Mouse (Mus musculus): ENCODE measurements around the gene Zfp683. TPM values are rescaled to one million over a fixed set of nuclear protein-coding genes. Genes with fewer than 3 reads are reported as not detected.

The Zfp683 gene
- polyA plus RNA-seq, 1 experiment from 2014 or later = not detected

DNA sequence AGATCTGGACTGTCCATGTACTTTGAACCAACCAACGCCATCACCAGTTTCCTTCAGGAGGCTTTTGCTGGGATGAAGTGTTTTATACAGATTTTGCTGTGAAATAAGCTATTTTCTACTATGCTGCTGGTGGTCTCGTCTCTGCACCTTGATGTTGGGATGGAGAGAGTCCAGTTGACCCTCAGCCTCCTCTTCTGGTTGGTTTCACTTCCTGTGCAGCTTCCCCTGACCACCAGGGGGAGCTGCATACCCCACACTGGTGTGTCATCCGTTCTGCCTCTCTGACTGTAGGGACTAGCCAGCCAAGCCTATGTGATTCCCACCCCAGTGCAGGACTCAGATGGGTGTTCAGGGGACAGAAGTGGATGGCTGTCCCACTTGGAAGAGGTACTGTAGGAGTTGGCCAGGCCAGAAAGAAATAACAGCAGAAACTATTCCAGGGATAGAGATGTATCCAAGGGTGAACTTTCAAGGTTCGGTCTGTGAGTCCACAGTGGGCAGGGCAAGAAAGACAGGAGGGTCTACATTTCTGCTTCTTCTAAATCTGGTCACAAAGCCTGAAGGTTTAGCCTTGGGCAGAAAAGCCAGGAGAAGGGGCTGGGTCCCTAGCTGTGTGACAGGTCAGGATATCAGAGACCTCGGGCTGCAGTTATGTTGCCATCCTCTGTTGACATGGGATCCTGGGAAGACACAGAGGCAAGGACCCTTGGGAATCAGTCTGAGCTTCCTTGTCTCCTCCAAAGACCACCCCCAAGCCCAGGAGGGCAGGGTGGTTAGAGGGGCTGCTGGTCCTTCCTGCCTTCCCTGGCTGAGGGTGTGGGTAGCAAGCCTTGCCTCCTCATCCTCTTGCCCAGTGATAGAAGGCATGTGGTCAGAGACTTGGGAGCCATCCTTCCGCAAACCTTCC, 39.0 kb downstream of the Zfp683 start:
- ATAC-seq (ENCODE audit: insufficient number of reproducible peaks, low FRiP score, low TSS enrichment, low read depth) (no peak), DNase-seq (ENCODE audit: low spot score) (peak; percentile 46)
- Histone ChIP-seq H3K4me1 (ENCODE audit: control insufficient read depth, insufficient read depth, low read length) (no peaks in the 10 kb centered on the region), H3K27me3 (ENCODE audit: control insufficient read depth, insufficient read depth, low read length) (no peaks in the 10 kb centered on the region), H3K36me3 (ENCODE audit: control insufficient read depth, insufficient read depth, low read length) (no peaks in the 10 kb centered on the region), H3K4me2 (ENCODE audit: low read depth, severe bottlenecking) (no peak overlapping the region), H3K4me3 (ENCODE audit: low read depth, low read length) (no peak overlapping the region), H3K27ac (replicated peaks; ENCODE audit: low read depth, low read length) (no peak overlapping the region), H3K9me3 (ENCODE audit: control insufficient read depth, low read length) (no peaks in the 10 kb centered on the region), H3K9ac (ENCODE audit: low read length) (no peak overlapping the region)
- WGBS = 73% methylated on average over 6 of the region's 6 CpGs

GRCm38 (mm10) chr4:134094004-134094564, 40.4 kb downstream of the Zfp683 start:
- 81% methylated on average over 7 of the region's 7 CpGs for WGBS
- no peak for ATAC-seq (ENCODE audit: insufficient number of reproducible peaks, low FRiP score, low TSS enrichment, low read depth)
- no peaks in the 10 kb centered on the region for H3K9me3 ChIP-seq (ENCODE audit: control insufficient read depth, low read length)
- no peak overlapping the region for H3K4me3 ChIP-seq (ENCODE audit: low read depth, low read length)
- H3K27ac ChIP-seq (replicated peaks; ENCODE audit: low read depth, low read length) = no peak overlapping the region
- H3K9ac ChIP-seq (ENCODE audit: low read length) = no peak overlapping the region
- no peak overlapping the region for H3K4me2 ChIP-seq (ENCODE audit: low read depth, severe bottlenecking)
- no peaks in the 10 kb centered on the region for H3K27me3 ChIP-seq (ENCODE audit: control insufficient read depth, insufficient read depth, low read length)
- no peaks in the 10 kb centered on the region for H3K4me1 ChIP-seq (ENCODE audit: control insufficient read depth, insufficient read depth, low read length)
- DNase-seq (ENCODE audit: low spot score) = no peak
- no peaks in the 10 kb centered on the region for H3K36me3 ChIP-seq (ENCODE audit: control insufficient read depth, insufficient read depth, low read length)

- no peak for ATAC-seq (ENCODE audit: insufficient number of reproducible peaks, low FRiP score, low TSS enrichment, low read depth)
- no peak within 1 kb of the TSS for H3K4me3 ChIP-seq (ENCODE audit: low read depth, low read length)
- no peak within 1 kb of the TSS for H3K4me2 ChIP-seq (ENCODE audit: low read depth, severe bottlenecking)
These were observed 41.4 kb downstream of the Zfp683 start, which contains the start of gene Cd52 for GRCm38 (mm10) chr4:134094923-134095547. Gene Cd52, minus strand, starts transcription at chr4:134095082.

DNA sequence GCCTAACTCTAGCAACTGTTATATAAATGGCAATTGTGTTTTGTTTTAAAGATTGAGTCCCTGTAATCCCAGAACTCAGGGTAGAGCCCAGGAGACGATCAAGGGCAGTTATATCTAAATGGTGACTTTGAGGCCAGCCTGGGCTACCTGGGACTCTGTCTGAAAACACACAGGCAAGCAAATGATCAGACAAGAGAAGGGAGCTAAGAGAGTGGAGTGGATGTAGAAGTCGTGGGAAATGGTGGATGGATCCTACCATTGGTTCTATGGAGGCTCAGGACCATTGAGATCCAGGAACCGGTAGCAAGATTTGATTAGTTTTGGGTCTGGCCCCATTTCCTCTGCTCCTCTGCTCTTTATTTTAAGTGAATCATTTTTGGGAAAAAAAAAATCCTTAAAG, 42.5 kb downstream of the Zfp683 start:
- Histone ChIP-seq H3K4me2 (ENCODE audit: low read depth, severe bottlenecking) (no peak overlapping the region), H3K27me3 (ENCODE audit: control insufficient read depth, insufficient read depth, low read length) (no peaks in the 10 kb centered on the region), H3K27ac (replicated peaks; ENCODE audit: low read depth, low read length) (no peak overlapping the region), H3K4me1 (ENCODE audit: control insufficient read depth, insufficient read depth, low read length) (no peaks in the 10 kb centered on the region), H3K9me3 (ENCODE audit: control insufficient read depth, low read length) (no peaks in the 10 kb centered on the region), H3K9ac (ENCODE audit: low read length) (no peak overlapping the region), H3K36me3 (ENCODE audit: control insufficient read depth, insufficient read depth, low read length) (no peaks in the 10 kb centered on the region), H3K4me3 (ENCODE audit: low read depth, low read length) (no peak overlapping the region)
- 86% methylated on average over 3 of the region's 3 CpGs for WGBS
- no peak for ATAC-seq (ENCODE audit: insufficient number of reproducible peaks, low FRiP score, low TSS enrichment, low read depth)
- no peak for DNase-seq (ENCODE audit: low spot score)

More at GRCm38 (mm10) chr4:134094923-134095547, 41.4 kb downstream of the Zfp683 start, which contains the start of gene Cd52:
- Histone ChIP-seq H3K4me1 (ENCODE audit: control insufficient read depth, insufficient read depth, low read length) (no peaks in the 10 kb centered on the region), H3K9me3 (ENCODE audit: control insufficient read depth, low read length) (no peaks in the 10 kb centered on the region), H3K9ac (ENCODE audit: low read length) (no peak within 1 kb of the TSS), H3K36me3 (ENCODE audit: control insufficient read depth, insufficient read depth, low read length) (no peaks in the 10 kb centered on the region), H3K27me3 (ENCODE audit: control insufficient read depth, insufficient read depth, low read length) (no peaks in the 10 kb centered on the region), H3K27ac (replicated peaks; ENCODE audit: low read depth, low read length) (no peak within 1 kb of the TSS)
- no peak for DNase-seq (ENCODE audit: low spot score)
- 59% methylated on average over 3 of the region's 3 CpGs for WGBS

DNA sequence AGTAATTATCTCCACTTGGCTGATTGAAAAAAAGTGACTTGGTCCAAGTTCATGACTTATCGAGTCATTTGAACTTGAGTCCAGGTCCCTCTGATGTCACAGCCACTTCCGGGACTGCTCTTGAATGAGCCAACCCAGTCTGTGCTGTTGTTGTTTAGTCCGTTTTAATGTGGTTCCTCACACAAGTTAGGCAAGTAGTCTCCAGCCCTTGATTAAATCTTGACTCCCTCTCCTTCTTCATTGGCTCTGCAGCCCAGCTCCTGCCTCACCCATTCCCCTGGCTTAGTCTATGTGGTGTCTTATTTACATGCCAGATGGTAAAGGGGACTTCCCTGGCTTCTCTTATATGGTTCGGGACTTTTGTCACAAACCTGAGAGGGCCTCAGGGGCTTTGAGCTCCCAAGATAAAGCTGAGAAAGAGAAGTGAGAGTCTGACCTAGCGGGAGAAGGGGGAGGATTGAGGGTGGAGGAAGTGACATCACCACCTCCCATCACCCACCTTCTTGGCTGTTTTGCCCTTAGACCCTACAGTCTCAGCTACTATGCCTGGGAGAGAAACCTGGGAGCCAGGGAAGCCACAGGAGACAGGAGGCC, 43.5 kb downstream of the Zfp683 start:
- DNase-seq (ENCODE audit: low spot score) (no peak), ATAC-seq (ENCODE audit: insufficient number of reproducible peaks, low FRiP score, low TSS enrichment, low read depth) (no peak)
- H3K9ac ChIP-seq (ENCODE audit: low read length) = no peak overlapping the region
- H3K4me2 ChIP-seq (ENCODE audit: low read depth, severe bottlenecking) = no peak overlapping the region
- H3K27me3 ChIP-seq (ENCODE audit: control insufficient read depth, insufficient read depth, low read length) = no peaks in the 10 kb centered on the region
- H3K9me3 ChIP-seq (ENCODE audit: control insufficient read depth, low read length) = no peaks in the 10 kb centered on the region
- no peak overlapping the region for H3K4me3 ChIP-seq (ENCODE audit: low read depth, low read length)
- H3K27ac ChIP-seq (replicated peaks; ENCODE audit: low read depth, low read length) = no peak overlapping the region
- H3K36me3 ChIP-seq (ENCODE audit: control insufficient read depth, insufficient read depth, low read length) = no peaks in the 10 kb centered on the region
- H3K4me1 ChIP-seq (ENCODE audit: control insufficient read depth, insufficient read depth, low read length) = no peaks in the 10 kb centered on the region
- WGBS = 81% methylated on average over 5 of the region's 5 CpGs

DNA sequence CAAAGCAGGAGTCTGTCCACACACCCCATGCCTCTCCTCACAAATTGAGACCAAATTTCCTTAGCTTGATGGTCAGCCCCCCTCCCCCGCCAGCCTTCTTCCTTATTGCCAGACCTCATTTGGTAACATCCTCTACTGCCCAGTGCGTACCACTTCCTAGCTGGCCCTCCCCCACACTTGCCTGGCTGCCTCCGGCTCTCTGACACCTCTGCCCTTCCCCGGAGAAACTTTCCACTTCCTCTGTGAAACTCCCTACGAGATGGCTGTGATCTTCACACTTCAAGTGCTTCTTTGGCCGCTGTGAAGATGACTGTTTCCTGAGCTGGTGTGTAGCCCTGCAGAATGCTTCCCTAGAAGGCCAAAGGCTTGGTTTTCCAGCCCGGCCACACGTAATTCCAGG, 45.0 kb downstream of the Zfp683 start:
- H3K9me3 ChIP-seq (ENCODE audit: control insufficient read depth, low read length) = no peaks in the 10 kb centered on the region
- DNase-seq (ENCODE audit: low spot score) (no peak), ATAC-seq (ENCODE audit: insufficient number of reproducible peaks, low FRiP score, low TSS enrichment, low read depth) (no peak)
- H3K36me3 ChIP-seq (ENCODE audit: control insufficient read depth, insufficient read depth, low read length) = no peaks in the 10 kb centered on the region
- H3K27ac ChIP-seq (replicated peaks; ENCODE audit: low read depth, low read length) = no peak overlapping the region
- H3K4me1 ChIP-seq (ENCODE audit: control insufficient read depth, insufficient read depth, low read length) = no peaks in the 10 kb centered on the region
- no peak overlapping the region for H3K4me3 ChIP-seq (ENCODE audit: low read depth, low read length)
- H3K27me3 ChIP-seq (ENCODE audit: control insufficient read depth, insufficient read depth, low read length) = no peaks in the 10 kb centered on the region
- no peak overlapping the region for H3K4me2 ChIP-seq (ENCODE audit: low read depth, severe bottlenecking)
- H3K9ac ChIP-seq (ENCODE audit: low read length) = no peak overlapping the region
- 40% methylated on average over 8 of the region's 8 CpGs for WGBS

DNA sequence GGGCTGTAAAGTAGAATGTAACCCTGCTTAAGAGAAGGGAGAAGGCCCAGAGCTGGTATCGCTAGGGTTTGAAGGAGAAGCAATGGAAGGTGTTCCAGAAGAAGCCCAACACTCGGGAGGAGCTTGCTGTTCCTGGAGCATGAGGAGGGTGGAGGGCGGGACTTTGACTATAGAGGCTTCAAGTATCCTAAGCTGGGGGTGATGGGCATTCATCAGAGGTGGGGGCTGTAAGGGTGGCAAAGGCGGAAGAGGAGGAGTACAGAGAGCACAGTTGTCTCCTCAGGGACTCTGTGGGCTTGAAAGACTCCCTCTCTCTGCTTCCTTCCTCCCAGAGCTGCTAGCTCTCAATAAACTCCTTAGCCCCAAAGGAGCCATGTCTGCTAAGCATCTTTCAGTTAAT, 46.6 kb downstream of the Zfp683 start:
- Histone ChIP-seq H3K9me3 (ENCODE audit: control insufficient read depth, low read length) (no peaks in the 10 kb centered on the region), H3K27me3 (ENCODE audit: control insufficient read depth, insufficient read depth, low read length) (no peaks in the 10 kb centered on the region), H3K4me3 (ENCODE audit: low read depth, low read length) (no peak overlapping the region), H3K27ac (replicated peaks; ENCODE audit: low read depth, low read length) (no peak overlapping the region), H3K9ac (ENCODE audit: low read length) (no peak overlapping the region), H3K36me3 (ENCODE audit: control insufficient read depth, insufficient read depth, low read length) (no peaks in the 10 kb centered on the region), H3K4me1 (ENCODE audit: control insufficient read depth, insufficient read depth, low read length) (no peaks in the 10 kb centered on the region), H3K4me2 (ENCODE audit: low read depth, severe bottlenecking) (no peak overlapping the region)
- ATAC-seq (ENCODE audit: insufficient number of reproducible peaks, low FRiP score, low TSS enrichment, low read depth) (no peak), DNase-seq (ENCODE audit: low spot score) (no peak)
- WGBS = 81% methylated on average over 4 of the region's 4 CpGs

GRCm38 (mm10) chr4:134101979-134102741, 48.5 kb downstream of the Zfp683 start, which contains the start of gene Ubxn11:
Gene Ubxn11, plus strand, starts transcription at chr4:134102570.
- Histone ChIP-seq H3K27me3 (ENCODE audit: control insufficient read depth, insufficient read depth, low read length) (no peaks in the 10 kb centered on the region), H3K4me1 (ENCODE audit: control insufficient read depth, insufficient read depth, low read length) (no peaks in the 10 kb centered on the region), H3K4me2 (ENCODE audit: low read depth, severe bottlenecking) (peak within 1 kb of the TSS; percentile 50), H3K27ac (replicated peaks; ENCODE audit: low read depth, low read length) (no peak within 1 kb of the TSS), H3K4me3 (ENCODE audit: low read depth, low read length) (peak within 1 kb of the TSS; percentile 55), H3K36me3 (ENCODE audit: control insufficient read depth, insufficient read depth, low read length) (no peaks in the 10 kb centered on the region), H3K9me3 (ENCODE audit: control insufficient read depth, low read length) (no peaks in the 10 kb centered on the region), H3K9ac (ENCODE audit: low read length) (peak within 1 kb of the TSS; percentile 61)
- peak; percentile 90 for DNase-seq (ENCODE audit: low spot score)
- peak; percentile 91 for ATAC-seq (ENCODE audit: insufficient number of reproducible peaks, low FRiP score, low TSS enrichment, low read depth)
- WGBS = 17% methylated on average over 34 of the region's 34 CpGs
